Mouse (Mus musculus) neural tube, embryonic 12.5 days (tissue): ENCODE measurements around the gene 1700010I14Rik. TPM values are rescaled to one million over a fixed set of nuclear protein-coding genes. Genes with fewer than 3 reads are reported as not detected.

Experiments
- ATAC-seq: fragments of 200-750 bp; cut with Nextera tagmentation; 2 replicates; pipeline ENCODE4 v1.8.0; 2017; ENCODE audit warnings: low read depth, mild to moderate bottlenecking, moderate TSS enrichment, moderate library complexity; ENCODE audit not compliant: low FRiP score
- H3K27ac ChIP-seq: fragments of 300-500 bp; sonication (generic); 2 replicates; pipeline ENCODE4 v1.5.1; 2016
- H3K27me3 ChIP-seq: fragments of 300-500 bp; sonication (generic); replicated peaks from 2 replicates; pipeline ENCODE4 v1.6.1; 2016; ENCODE audit warnings: mild to moderate bottlenecking
- H3K36me3 ChIP-seq: fragments of 300-500 bp; sonication (generic); 2 replicates; pipeline ENCODE4 v1.6.1; 2016; ENCODE audit warnings: mild to moderate bottlenecking
- H3K4me1 ChIP-seq: fragments of 300-500 bp; sonication (generic); 2 replicates; pipeline ENCODE4 v1.6.1; 2016
- H3K4me2 ChIP-seq: fragments of 300-500 bp; sonication (generic); replicated peaks from 2 replicates; pipeline ENCODE4 v1.6.1; 2016; ENCODE audit warnings: mild to moderate bottlenecking
- H3K4me3 ChIP-seq: fragments of 300-500 bp; sonication (generic); 2 replicates; pipeline ENCODE4 v1.5.1; 2016
- H3K9ac ChIP-seq: fragments of 300-500 bp; sonication (generic); 2 replicates; pipeline ENCODE4 v1.6.1; 2016; ENCODE audit warnings: mild to moderate bottlenecking
- H3K9me3 ChIP-seq: fragments of 300-500 bp; sonication (generic); 2 replicates; pipeline ENCODE4 v1.6.1; 2016; ENCODE audit warnings: mild to moderate bottlenecking
- WGBS: fragments of 180-500 bp; shearing (Covaris S2); methylation state at CpG from one replicate; pipeline ENCODE4 v1.1.7; 2016; 5-methylcytosine and 5-hydroxymethylcytosine counted together
- polyA plus RNA-seq: library from polyadenylated mRNA; unstranded; fragments of >200 nt; fragmentation: Nextera tagmentation; extraction: Ambion mirVana; gene quantifications from 2 replicates; pipeline ENCODE4 v1.2.1, GENCODE M21; 2016

Gene 1700010I14Rik
- polyA plus RNA-seq, 1 experiment from 2014 or later, result 2.6 TPM

- Histone ChIP-seq H3K9me3 (no peaks in the 10 kb centered on the region), H3K4me3 (no peak overlapping the region), H3K36me3 (no peaks in the 10 kb centered on the region), H3K27ac (no peak overlapping the region), H3K27me3 (no peaks in the 10 kb centered on the region), H3K4me1 (peaks cover 12% of the 10 kb centered on the region; the same call in 1 of the 2 replicates), H3K4me2 (peak overlapping the region; percentile 42), H3K9ac (no peak overlapping the region)
- 18% methylated on average over 24 of the region's 24 CpGs for WGBS
- ATAC-seq, result peak; percentile 72
These were observed 43.4 kb downstream of the 1700010I14Rik start for GRCm38 (mm10) chr17:9031241-9032141.

- Histone ChIP-seq H3K27ac (no peak overlapping the region), H3K4me2 (no peak overlapping the region), H3K9ac (no peak overlapping the region), H3K36me3 (no peaks in the 10 kb centered on the region), H3K9me3 (no peaks in the 10 kb centered on the region), H3K4me3 (no peak overlapping the region), H3K4me1 (peaks cover 6% of the 10 kb centered on the region; the same call in 1 of the 2 replicates), H3K27me3 (no peaks in the 10 kb centered on the region)
- WGBS, result 83% methylated on average over 6 of the region's 6 CpGs
- ATAC-seq, result no peak
These were observed 44.4 kb downstream of the 1700010I14Rik start for GRCm38 (mm10) chr17:9032362-9033044.

GRCm38 (mm10) chr17:9033511-9033910 is 45.4 kb downstream of the 1700010I14Rik start:
- no peak overlapping the region for H3K9ac ChIP-seq
- WGBS, result 87% methylated on average over 5 of the region's 5 CpGs
- no peak overlapping the region for H3K27ac ChIP-seq
- H3K36me3 ChIP-seq, result no peaks in the 10 kb centered on the region
- ATAC-seq, result no peak
- H3K9me3 ChIP-seq, result no peaks in the 10 kb centered on the region
- no peak overlapping the region for H3K4me2 ChIP-seq
- H3K27me3 ChIP-seq, result no peaks in the 10 kb centered on the region
- H3K4me1 ChIP-seq, result peaks cover 6% of the 10 kb centered on the region; the same call in 1 of the 2 replicates
- no peak overlapping the region for H3K4me3 ChIP-seq

DNA sequence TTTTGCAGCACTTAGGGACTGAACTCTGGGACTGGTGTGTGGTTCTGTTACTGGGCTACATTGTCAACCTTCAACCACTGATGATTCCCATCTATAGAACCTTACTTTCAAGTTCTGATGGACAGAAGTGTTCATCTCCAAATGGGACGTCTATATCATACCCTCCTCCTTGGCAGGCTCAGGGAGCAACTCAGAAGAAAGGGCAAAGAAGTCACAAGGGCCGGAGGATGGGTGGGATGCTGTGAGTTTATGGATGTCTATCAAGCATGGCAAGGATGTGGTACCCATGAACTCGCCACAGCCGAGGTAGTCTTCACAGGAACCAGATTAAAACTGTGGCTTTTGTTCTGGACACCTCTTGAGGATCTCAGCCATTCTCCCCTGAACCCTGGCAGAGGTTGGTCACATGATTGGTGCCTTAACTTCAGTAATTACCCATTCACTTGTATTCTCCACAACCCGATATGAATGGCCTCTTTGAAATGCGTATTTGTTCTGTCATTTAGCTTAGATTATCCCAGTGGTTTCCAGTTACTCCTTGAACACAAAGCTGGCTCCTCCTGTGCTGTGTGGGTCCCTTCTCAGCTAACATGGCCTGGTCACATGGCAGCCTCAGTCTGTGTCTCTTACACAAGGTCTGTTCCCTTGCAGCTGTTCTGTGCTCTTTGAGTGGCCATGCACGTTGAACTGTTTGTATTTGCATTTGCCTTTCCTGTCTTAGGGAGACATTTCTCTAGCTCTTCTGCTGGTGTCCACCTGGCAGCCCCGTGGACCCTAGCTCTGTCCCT is 47.6 kb downstream of the 1700010I14Rik start:
- ATAC-seq, result no peak
- Histone ChIP-seq H3K36me3 (no peaks in the 10 kb centered on the region), H3K4me1 (peaks cover 6% of the 10 kb centered on the region; the same call in 1 of the 2 replicates), H3K9me3 (no peaks in the 10 kb centered on the region), H3K27ac (no peak overlapping the region), H3K4me3 (no peak overlapping the region), H3K9ac (no peak overlapping the region), H3K27me3 (no peaks in the 10 kb centered on the region), H3K4me2 (no peak overlapping the region)
- WGBS, result 65% methylated on average over 8 of the region's 8 CpGs

DNA sequence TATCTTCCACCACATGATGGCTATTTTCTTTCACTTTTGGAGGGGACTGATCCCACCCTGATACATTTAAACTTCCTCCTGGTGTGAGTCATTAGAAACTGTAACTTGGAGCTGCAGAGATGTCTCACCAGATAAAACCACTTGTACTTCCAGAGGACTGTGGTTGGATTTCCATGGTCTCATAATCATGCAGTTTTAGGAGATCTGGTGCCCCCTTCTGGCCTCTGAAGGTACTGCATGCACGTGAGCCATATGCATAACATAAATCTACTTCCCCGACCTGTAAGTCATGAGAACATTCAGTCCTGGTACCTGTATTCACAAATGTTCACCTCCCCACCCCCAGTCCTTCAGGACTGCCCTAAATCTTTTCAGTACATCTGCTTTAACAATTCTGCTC is 54.6 kb downstream of the 1700010I14Rik start:
- Histone ChIP-seq H3K27me3 (no peaks in the 10 kb centered on the region), H3K4me3 (no peak overlapping the region), H3K4me2 (no peak overlapping the region), H3K4me1 (no peaks in the 10 kb centered on the region), H3K9ac (no peak overlapping the region), H3K27ac (no peak overlapping the region), H3K36me3 (no peaks in the 10 kb centered on the region), H3K9me3 (no peaks in the 10 kb centered on the region)
- ATAC-seq, result no peak
- 45% methylated on average over 2 of the region's 2 CpGs for WGBS

DNA sequence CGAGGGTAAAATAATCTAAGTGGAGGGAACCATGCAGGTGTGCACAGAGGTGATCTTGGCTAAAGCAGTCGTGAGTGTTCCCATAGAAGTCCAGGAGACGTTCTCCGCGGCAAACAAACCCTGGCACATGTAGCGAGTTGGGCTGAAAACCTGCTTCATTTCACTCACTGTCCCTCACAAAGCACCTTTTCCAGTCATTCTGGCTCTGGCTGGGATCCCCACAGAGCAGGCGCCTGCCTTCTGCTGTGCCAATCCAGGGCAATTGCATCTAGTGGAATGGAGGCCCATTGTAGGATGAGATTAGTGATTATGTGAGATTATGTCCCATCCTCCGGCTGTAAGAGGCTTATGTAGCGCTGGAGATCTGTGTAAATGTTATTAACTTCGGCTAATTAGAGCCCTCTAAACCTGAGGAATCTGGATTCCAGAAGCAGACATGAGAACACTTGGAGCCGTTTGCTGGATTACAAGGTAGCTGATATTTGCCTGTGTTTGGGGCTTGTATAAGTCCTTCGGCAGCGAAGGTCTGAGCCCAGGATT is 64.4 kb downstream of the 1700010I14Rik start:
- no peak for ATAC-seq
- Histone ChIP-seq H3K27ac (no peak overlapping the region), H3K4me2 (no peak overlapping the region), H3K27me3 (no peaks in the 10 kb centered on the region), H3K4me1 (no peaks in the 10 kb centered on the region), H3K4me3 (no peak overlapping the region), H3K36me3 (no peaks in the 10 kb centered on the region), H3K9ac (no peak overlapping the region), H3K9me3 (no peaks in the 10 kb centered on the region)
- 80% methylated on average over 13 of the region's 13 CpGs for WGBS

DNA sequence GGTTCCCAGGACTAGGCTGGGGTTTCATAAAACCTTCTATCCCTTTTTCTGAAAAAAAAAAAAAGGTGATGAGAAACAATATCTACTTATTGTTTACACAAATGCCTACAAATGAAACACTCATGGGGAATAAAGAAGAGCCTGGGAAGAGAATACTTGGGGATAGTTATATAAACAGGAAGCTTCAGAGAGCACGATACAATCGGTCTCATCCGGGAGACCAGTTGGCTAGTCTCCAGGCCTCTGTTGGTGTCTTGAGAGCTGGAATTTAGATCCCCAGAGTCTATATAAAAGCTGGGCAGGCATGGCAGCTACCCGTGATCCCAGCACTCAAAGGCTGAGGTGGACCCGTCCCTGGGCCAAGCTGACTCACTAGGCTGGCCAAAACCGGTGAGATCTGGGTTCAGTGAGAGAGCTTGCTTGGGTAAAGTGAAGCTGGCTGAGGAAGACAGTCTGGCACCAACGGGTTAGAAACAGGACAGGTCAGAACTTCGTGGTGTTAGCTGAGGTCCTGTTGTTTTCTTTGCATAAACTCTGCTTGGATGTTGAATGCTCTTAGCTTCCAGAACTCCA is 71.3 kb downstream of the 1700010I14Rik start:
- Histone ChIP-seq H3K4me3 (no peak overlapping the region), H3K9ac (no peak overlapping the region), H3K9me3 (no peaks in the 10 kb centered on the region), H3K27me3 (no peaks in the 10 kb centered on the region), H3K27ac (no peak overlapping the region), H3K4me1 (no peaks in the 10 kb centered on the region), H3K36me3 (no peaks in the 10 kb centered on the region), H3K4me2 (no peak overlapping the region)
- 80% methylated on average over 8 of the region's 8 CpGs for WGBS
- ATAC-seq, result no peak
